In the genomic region with DNA sequence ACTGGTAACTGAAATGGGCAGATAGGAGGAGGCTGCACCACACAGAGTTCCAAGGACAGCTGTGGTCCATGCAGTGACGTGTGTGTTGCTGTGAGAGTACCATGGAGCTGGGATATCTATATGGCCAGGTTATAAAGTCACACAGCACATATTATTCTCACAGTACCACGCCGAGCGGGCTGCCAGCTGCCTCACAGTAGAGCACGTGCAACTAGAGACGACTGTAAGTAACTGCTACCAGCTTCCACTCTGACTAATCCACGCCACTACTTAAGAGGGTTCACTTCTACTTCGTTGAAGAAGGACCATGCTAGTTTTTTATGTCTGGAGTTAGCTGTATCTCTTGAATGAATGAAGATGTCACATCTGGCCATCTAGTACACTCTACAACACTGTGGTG, we compare ENCODE assay signal across 27 mouse cellular contexts.
DNase-seq lines count a peak whose midpoint lies in the region; ATAC-seq and TF ChIP-seq lines count a peak whose summit lies in the region.
"Had no signal": no experiment of that assay in that cellular context is flagged by ENCODE, and none has a peak within 500 bp of the region (broad histone marks: within the 10 kb centered on the region; RNA-seq: fewer than 3 reads in every experiment).

No protein-coding gene starts in this region.

- peaks cover 28% of the 10 kb centered on the region for H3K27me3 ChIP-seq in megakaryocyte, embryonic 14.5 days (replicated peaks)
- H3K27me3 ChIP-seq in CH12.LX (replicated peaks), result no peaks in the 10 kb centered on the region
- H3K27me3 ChIP-seq in limb, embryonic 10.5 days (ENCODE audit: low read depth, poor library complexity, severe bottlenecking), result no peaks in the 10 kb centered on the region
- no peaks in the 10 kb centered on the region for H3K27me3 ChIP-seq in limb, embryonic 15.5 days
- H3K27me3 ChIP-seq: forebrain, embryonic 13.5 days; heart, embryonic 12.5 days; heart, embryonic 15.5 days had no signal

- TF ChIP-seq POLR2A in CH12.LX (IDR thresholded peaks at IDR 0.05; ENCODE audit: low read depth, low read length), result no peak

- H3K79me2 ChIP-seq in CH12.LX (replicated peaks; ENCODE audit: control insufficient read depth, extremely low read depth, insufficient read depth, poor library complexity, severe bottlenecking), result no peaks in the 10 kb centered on the region

- no peak for ATAC-seq in megakaryocyte, adult 5-6 weeks (ENCODE audit: poor library complexity, severe bottlenecking)
- no peak for ATAC-seq in limb, embryonic 15.5 days (ENCODE audit: insufficient number of reproducible peaks, low FRiP score, low TSS enrichment, low read depth)
- ATAC-seq: forebrain, embryonic 13.5 days; forebrain, embryonic 16.5 days; hindbrain, postnatal 0 days; inflammation-experienced regulatory T-cells, adult 6 months; Patski had no signal

- no peak overlapping the region for H3K9ac ChIP-seq in CH12.LX (ENCODE audit: insufficient read depth, low read depth)
- no peak overlapping the region for H3K9ac ChIP-seq in limb, embryonic 15.5 days
- H3K9ac ChIP-seq: forebrain, embryonic 13.5 days; heart, embryonic 12.5 days; heart, embryonic 15.5 days; hindbrain, embryonic 14.5 days had no signal

- no peak for TF ChIP-seq RAD21 in CH12.LX (IDR thresholded peaks at IDR 0.05; ENCODE audit: low read depth, low read length)

- no peaks in the 10 kb centered on the region for H3K36me3 ChIP-seq in megakaryocyte, embryonic 14.5 days (replicated peaks; ENCODE audit: low read length)
- H3K36me3 ChIP-seq in CH12.LX (replicated peaks in 1 of 2; ENCODE audit: control insufficient read depth in 1 of 2, insufficient read depth in 1 of 2, low read length in 1 of 2), result no peaks in the 10 kb centered on the region
- no peaks in the 10 kb centered on the region for H3K36me3 ChIP-seq in limb, embryonic 10.5 days
- 0 out of 2 replicates have a peak, but pooled peaks cover 4% of the 10 kb centered on the region for H3K36me3 ChIP-seq in limb, embryonic 15.5 days
- H3K36me3 ChIP-seq: forebrain, embryonic 10.5 days; G1E; heart, embryonic 12.5 days; heart, embryonic 15.5 days; hindbrain, embryonic 10.5 days had no signal

- no peak for TF ChIP-seq EP300 in CH12.LX (IDR thresholded peaks at IDR 0.05; ENCODE audit: low read length)

- H3K4me1 ChIP-seq in megakaryocyte, embryonic 14.5 days, result peaks cover 3% of the 10 kb centered on the region; the same call in 1 of the 2 replicates
- peaks cover 0 to 2% of the 10 kb centered on the region in 2 experiments; a peak in 1 of 4 replicates for H3K4me1 ChIP-seq in CH12.LX (ENCODE audit: control insufficient read depth in 1 of 2, insufficient read depth in 2 of 2)
- peaks cover 14% of the 10 kb centered on the region for H3K4me1 ChIP-seq in limb, embryonic 10.5 days
- peaks cover 4% of the 10 kb centered on the region; the same call in 1 of the 2 replicates for H3K4me1 ChIP-seq in limb, embryonic 15.5 days
- H3K4me1 ChIP-seq: forebrain, embryonic 13.5 days; heart, embryonic 12.5 days; heart, embryonic 15.5 days; hindbrain, embryonic 10.5 days had no signal

- no peak overlapping the region for H3K27ac ChIP-seq in CH12.LX (ENCODE audit: insufficient read depth, low read depth)
- H3K27ac ChIP-seq in limb, embryonic 10.5 days, result peak overlapping the region; percentile 48
- H3K27ac ChIP-seq in limb, embryonic 15.5 days, result peak overlapping the region; percentile 24; the same call in 1 of the 2 replicates
- H3K27ac ChIP-seq: forebrain, embryonic 10.5 days; forebrain, embryonic 13.5 days; heart, embryonic 15.5 days; hindbrain, embryonic 10.5 days; hindbrain, embryonic 14.5 days; hindbrain, postnatal 0 days had no signal

- no peak for TF ChIP-seq CTCF in CH12.LX (conservative IDR thresholded peaks at IDR 0.05 in 1 of 2, IDR thresholded peaks at IDR 0.05 in 1 of 2; ENCODE audit: low read depth in 2 of 2, low read length in 2 of 2)

- H3K4me3 ChIP-seq in megakaryocyte, embryonic 14.5 days (replicated peaks), result peak overlapping the region; percentile 59
- H3K4me3 ChIP-seq in CH12.LX (replicated peaks in 1 of 3; ENCODE audit: low read depth in 2 of 3, low read length in 2 of 3, poor library complexity in 1 of 3), result no peak overlapping the region
- H3K4me3 ChIP-seq in limb, embryonic 10.5 days, result no peak overlapping the region
- H3K4me3 ChIP-seq in limb, embryonic 15.5 days, result no peak overlapping the region
- H3K4me3 ChIP-seq: forebrain, embryonic 10.5 days; forebrain, embryonic 13.5 days; heart, embryonic 12.5 days; heart, embryonic 15.5 days; hindbrain, embryonic 10.5 days had no signal

- in situ Hi-C loops in CH12.LX (cut with MboI; ENCODE audit: low pct_ligation_motif_present, low pct_unique_long_range_greater_than_20kb, low sequenced_read_pairs), result no loop called here

- dilution Hi-C loops in CH12.LX (cut with MboI; ENCODE audit: extremely low pct_ligation_motif_present, extremely low pct_unique_long_range_greater_than_20kb, low sequenced_read_pairs), result no loop called here

- no peak for DNase-seq in CH12.LX (ENCODE audit: extremely low read depth)
- DNase-seq in limb, embryonic 10.5 days (ENCODE audit: low spot score), result no peak
- no peak for DNase-seq in adrenal gland, postnatal 10 days
- no peak for DNase-seq in kidney, postnatal 25 days
- DNase-seq: adrenal gland, postnatal 14 days; cerebellum, adult 11 months; cerebellum, adult 2 months; cerebellum, adult 9-11 months; cerebellum, postnatal 25 days; gastrocnemius, postnatal 10 days; gastrocnemius, postnatal 36 days; heart, postnatal 10 days; heart, postnatal 36 days had no signal

- no peaks in the 10 kb centered on the region for H3K9me3 ChIP-seq in megakaryocyte, embryonic 14.5 days
- H3K9me3 ChIP-seq in CH12.LX (replicated peaks; ENCODE audit: low read length), result no peaks in the 10 kb centered on the region
- no peaks in the 10 kb centered on the region for H3K9me3 ChIP-seq in limb, embryonic 10.5 days (replicated peaks)
- H3K9me3 ChIP-seq in limb, embryonic 15.5 days, result no peaks in the 10 kb centered on the region
- H3K9me3 ChIP-seq: forebrain, embryonic 10.5 days; forebrain, embryonic 13.5 days; G1E; heart, embryonic 12.5 days; heart, embryonic 15.5 days; hindbrain, embryonic 10.5 days had no signal

- no peak overlapping the region for H3K4me2 ChIP-seq in CH12.LX (ENCODE audit: insufficient read depth, low read depth, poor library complexity, severe bottlenecking)
- no peak overlapping the region for H3K4me2 ChIP-seq in limb, embryonic 15.5 days
- H3K4me2 ChIP-seq: forebrain, embryonic 13.5 days; heart, embryonic 12.5 days; heart, embryonic 15.5 days; hindbrain, embryonic 14.5 days had no signal

- 89% methylated on average over 8 of the region's 8 CpGs for WGBS in limb, embryonic 10.5 days
- WGBS in limb, embryonic 15.5 days, result 48% methylated on average over 8 of the region's 8 CpGs

TF ChIP-seq in CH12.LX, 34 proteins besides CTCF, POLR2A, EP300 and RAD21:
- no peak for TF ChIP-seq NELFE (IDR thresholded peaks at IDR 0.05; ENCODE audit: low read depth, low read length)
- TF ChIP-seq BHLHE40 (IDR thresholded peaks at IDR 0.05; ENCODE audit: low read depth, low read length), result peak; percentile 68
